Mouse (Mus musculus) cerebellum, adult 9-10 months (tissue): ENCODE results near the gene Plac1.

Source experiments
- DNase-seq: peaks from one replicate; pipeline ENCODE4 v3.0.0; 2022

The Plac1 gene

GRCm38 (mm10) chrX:53196392-53196791 lies 43.5 kb downstream of the Plac1 start:
- no peak for DNase-seq

- DNase-seq = no peak
Measured at GRCm38 (mm10) chrX:53188692-53189091, 51.2 kb downstream of the Plac1 start.

- no peak for DNase-seq
Measured at GRCm38 (mm10) chrX:53179801-53180200, 60.1 kb downstream of the Plac1 start.

GRCm38 (mm10) chrX:53176296-53176695 lies 63.6 kb downstream of the Plac1 start:
- no peak for DNase-seq

GRCm38 (mm10) chrX:53168623-53169022 lies 71.3 kb downstream of the Plac1 start:
- no peak for DNase-seq

GRCm38 (mm10) chrX:53166901-53167525 lies 72.9 kb downstream of the Plac1 start:
- DNase-seq = no peak

GRCm38 (mm10) chrX:53166251-53166900 lies 73.5 kb downstream of the Plac1 start:
- DNase-seq = no peak

GRCm38 (mm10) chrX:53162589-53162988 lies 77.3 kb downstream of the Plac1 start:
- DNase-seq = no peak

- DNase-seq = no peak
Measured at GRCm38 (mm10) chrX:53161583-53161982, 78.3 kb downstream of the Plac1 start.

GRCm38 (mm10) chrX:53161115-53161514 lies 78.8 kb downstream of the Plac1 start:
- DNase-seq = no peak

- no peak for DNase-seq
Measured at GRCm38 (mm10) chrX:53148039-53148438, 91.9 kb downstream of the Plac1 start.

GRCm38 (mm10) chrX:53146389-53146917 lies 93.5 kb downstream of the Plac1 start:
- no peak for DNase-seq

- DNase-seq = no peak
Measured at GRCm38 (mm10) chrX:53139641-53140040, 100.3 kb downstream of the Plac1 start.

GRCm38 (mm10) chrX:53137066-53137465 lies 102.8 kb downstream of the Plac1 start:
- no peak for DNase-seq

GRCm38 (mm10) chrX:53129501-53129900 lies 110.4 kb downstream of the Plac1 start:
- DNase-seq = no peak

GRCm38 (mm10) chrX:53126492-53127033 lies 113.3 kb downstream of the Plac1 start:
- no peak for DNase-seq

- no peak for DNase-seq
Measured at GRCm38 (mm10) chrX:53125838-53126467, 114.0 kb downstream of the Plac1 start.

GRCm38 (mm10) chrX:53123562-53123961 lies 116.3 kb downstream of the Plac1 start:
- no peak for DNase-seq

GRCm38 (mm10) chrX:53118631-53119030 lies 121.3 kb downstream of the Plac1 start:
- no peak for DNase-seq

GRCm38 (mm10) chrX:53118019-53118418 lies 121.9 kb downstream of the Plac1 start:
- DNase-seq = no peak

GRCm38 (mm10) chrX:53114994-53115393 lies 124.9 kb downstream of the Plac1 start:
- DNase-seq = no peak

- no peak for DNase-seq
Measured at GRCm38 (mm10) chrX:53110142-53110541, 129.8 kb downstream of the Plac1 start.

- DNase-seq = no peak
Measured at GRCm38 (mm10) chrX:53107127-53107526, 132.8 kb downstream of the Plac1 start.

GRCm38 (mm10) chrX:53101165-53101564 lies 138.7 kb downstream of the Plac1 start:
- DNase-seq = no peak
